Mouse (Mus musculus) yolk sac, embryonic 10.5 days (tissue): ENCODE data around the gene Pla2g15.
A peak's percentile ranks its signal among the peaks of the same experiment; 100 is the strongest.
"Not testable (repeated sequence)": the region's sequence is repeated elsewhere in the genome, so short reads cannot be mapped to it uniquely, and the experiment has no call there.

Experiments used
- DNase-seq: peaks from one replicate; pipeline ENCODE4 v3.0.0-alpha.2; 2017; ENCODE audit warnings: low spot score

Pla2g15 gene

DNA sequence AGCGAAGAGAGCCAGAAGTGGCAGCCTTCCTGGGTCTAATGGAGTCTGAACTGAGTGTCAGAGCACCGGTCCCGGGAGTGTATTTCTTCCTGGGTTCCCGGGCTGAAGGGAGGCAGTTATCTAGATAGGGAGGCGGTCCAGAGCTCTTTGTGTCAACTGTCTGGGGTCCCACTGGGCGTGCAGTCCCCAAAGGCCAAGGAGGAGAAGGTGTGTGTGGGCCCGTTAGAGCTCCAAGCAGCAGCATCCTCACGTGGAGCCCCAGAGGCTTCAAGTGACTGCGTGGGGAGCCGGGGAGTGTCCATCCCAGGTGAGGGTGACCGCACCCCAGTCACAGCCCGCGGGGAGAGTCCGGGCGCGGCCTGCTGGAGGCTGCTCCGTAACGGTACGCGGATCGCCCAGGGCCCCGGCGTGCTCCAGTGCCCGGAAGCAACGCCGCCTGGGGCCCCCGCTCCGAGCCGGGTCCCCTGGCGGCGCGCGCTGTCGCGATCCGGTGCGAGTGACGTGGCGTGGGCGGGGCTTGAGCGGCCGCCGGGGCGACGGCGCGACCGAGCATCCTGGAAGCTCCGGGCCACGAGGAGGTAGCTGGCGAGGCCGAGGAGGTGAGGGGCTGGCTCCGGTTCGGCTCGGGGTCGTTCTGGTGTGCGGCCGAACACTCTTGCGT is 18.3 kb downstream of the Pla2g15 start, which contains the start of gene Slc7a6:
TSS of gene Slc7a6 (plus strand) at position 502 of the 661 bp plus-strand sequence.
- DNase-seq = peak; percentile 68

DNA sequence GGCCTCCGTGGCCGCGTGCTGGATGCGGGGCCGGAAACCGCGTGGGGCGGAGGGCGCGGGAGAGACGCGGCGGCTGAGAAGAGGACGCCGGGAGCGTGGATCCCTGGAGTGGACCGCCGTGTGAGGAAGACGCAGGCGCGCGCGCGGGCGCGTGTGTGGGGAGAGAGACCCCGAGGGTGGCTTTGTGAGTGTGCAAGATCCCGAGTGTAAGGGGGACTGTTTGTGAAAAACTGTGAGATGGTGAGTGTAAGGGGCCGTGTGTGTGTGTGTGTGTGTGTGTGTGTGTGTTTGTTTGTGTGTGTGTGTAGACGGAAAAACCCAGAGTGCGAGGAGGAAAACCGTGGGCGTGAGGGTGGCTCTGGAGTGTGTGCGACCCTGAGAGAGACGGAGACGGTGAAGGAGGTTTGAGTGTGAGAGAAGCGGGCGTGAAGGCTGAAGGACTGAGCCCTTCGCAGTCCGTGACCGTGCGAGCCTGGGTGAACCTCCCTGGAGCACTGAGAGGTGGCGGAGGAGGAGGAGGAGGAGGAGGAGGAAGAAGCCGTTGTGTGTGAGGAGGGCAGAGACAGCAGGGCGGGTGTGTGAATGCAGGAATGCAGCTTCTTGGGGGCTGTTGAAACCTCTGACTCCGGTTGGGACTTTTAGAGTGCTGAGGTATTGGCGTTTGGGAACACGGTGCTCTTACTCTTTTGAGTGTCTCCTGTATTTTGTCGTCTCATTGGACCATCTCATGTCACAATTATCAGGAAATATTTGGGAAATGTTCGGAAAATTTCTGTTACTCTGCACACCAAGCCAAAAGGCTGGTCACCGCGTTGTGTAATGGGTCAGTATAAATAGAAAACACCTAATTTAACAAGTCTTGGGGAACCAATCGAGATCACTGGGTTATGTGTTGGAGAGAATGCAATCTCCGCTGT is 19.1 kb downstream of the Pla2g15 start:
- peak; percentile 62 for DNase-seq

DNA sequence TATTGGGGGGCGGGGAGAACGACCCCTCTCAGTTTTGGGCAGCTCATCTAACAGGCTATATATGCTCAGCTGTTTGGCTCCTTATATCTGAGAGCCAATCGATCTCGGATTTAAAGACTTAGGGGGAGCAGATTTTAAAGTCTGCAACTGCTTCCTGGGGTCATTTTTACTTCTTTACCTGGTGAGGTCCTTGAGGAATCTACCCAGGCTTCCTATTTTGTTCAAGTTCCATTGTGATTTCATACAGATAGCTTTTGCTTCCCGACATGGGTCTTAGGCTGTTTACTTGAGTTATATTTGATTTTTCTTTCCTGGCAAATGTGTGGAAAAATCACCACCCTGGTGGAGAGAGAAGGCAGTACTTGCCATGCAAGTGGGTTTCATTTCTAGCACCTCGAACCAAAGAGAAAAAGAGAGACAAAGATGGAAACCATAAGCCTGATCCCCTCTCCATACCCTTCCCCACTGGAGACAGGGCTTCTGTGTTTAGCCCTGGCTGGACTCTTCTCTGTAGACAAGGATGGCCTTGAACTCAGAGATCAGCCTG is 19.8 kb downstream of the Pla2g15 start:
- no peak for DNase-seq

DNA sequence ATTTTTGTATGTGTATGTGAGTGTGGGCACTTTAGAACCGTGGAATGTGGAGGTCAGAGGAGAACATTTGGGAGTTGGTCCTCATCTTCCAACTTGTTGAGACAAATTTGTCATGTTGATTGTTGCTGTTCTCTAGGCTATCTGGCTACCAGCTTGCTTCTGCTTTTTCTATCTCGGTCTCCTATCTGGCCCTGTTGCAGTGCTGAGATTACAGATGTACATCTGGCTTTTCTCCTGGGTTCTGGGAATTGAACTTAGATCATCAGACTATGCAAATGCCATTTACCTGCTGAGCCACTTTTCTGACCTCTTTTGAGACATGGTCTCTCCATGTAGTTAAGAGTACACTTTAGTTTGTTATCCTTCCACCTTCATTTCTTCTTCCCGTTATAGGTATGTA is 23.4 kb downstream of the Pla2g15 start:
- no peak for DNase-seq

DNA sequence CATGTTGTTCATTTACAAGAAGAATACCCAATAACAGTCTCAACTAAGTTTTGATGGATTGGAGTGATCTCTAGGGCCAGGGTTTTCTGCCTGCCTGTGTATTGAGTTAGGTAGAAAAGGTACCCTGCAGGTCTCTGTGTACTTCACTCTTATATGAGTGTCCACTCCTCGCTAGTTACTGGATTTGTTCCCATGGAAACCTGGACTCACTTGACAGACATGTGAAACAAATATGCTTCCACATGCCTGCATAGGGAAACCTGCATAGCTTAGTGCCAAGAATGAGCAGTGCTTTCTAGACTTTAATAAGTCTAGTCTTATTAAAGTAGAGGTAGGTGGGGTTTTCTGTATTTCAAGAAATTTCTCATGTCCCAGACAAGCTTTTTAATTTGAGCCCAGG is 26.7 kb downstream of the Pla2g15 start:
- DNase-seq = no peak

DNA sequence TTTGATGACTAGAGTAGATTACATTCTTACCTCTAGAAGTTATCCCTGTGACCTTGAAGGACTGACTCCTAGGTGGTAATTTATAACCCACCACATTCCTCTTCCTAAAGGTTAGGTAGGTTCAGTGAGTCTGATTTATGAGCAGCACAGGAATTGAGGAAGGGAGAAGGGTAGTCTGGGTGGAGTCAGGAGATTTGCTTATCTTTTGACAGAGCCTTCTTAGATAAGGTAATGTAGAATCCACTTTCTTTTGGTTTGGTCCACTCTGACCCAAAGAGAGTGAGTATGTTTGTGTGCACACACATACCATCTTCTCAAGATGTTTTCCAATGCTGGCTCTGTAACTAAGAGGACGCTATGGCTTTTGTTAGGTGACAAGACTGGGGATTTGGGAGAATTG is 27.4 kb downstream of the Pla2g15 start:
- no peak for DNase-seq

DNA sequence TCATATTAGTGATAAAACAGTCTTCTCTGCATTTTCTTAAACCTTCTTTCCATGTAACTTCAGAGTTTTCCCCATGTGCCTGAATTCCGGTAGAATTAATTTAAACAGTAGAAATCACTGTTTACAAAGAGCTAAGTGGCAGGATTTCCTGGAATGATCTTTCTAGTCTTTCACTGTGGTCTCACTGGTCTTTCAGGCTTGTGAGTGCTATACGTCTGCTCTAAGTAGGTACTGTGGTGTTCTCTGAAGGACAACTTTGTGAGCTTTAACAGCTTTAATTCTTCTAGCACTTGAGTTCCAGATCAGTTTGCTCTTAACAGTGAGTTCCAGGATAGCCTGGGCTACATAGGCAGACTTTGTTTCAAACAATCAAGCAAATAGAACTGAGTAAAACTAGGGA is 28.2 kb downstream of the Pla2g15 start:
- DNase-seq = no peak

DNA sequence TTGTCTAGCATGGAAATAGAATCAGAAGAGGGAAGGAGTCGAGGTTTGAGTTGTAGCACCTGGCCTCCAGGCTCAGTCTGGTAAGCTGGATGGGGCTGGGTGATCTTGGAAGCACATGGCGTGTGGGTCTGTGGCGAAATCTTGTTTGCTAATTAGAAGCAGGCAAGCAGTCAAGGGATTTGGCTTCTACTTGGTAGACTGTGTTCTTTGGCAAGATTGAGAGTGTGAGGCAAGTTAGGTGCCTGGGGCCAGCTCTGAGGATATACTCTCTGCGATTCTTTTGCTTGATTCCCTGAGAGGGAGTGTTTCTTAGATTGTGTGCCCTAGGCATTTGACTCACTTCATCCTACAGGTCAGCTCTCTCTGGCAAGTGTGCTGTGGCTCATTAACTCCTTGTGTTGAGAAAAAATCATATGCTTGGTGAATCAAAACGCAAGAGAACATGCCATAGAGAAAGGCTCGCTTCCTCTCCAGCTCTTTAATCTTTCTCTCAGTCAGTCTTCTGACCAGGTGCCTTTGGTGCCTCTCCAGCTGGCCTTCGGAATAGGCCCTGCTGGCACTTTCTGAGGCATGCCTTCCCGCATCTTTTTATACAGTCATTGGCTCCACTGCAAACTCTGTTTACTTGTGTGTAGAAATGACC is 35.5 kb downstream of the Pla2g15 start:
- DNase-seq = no peak

DNA sequence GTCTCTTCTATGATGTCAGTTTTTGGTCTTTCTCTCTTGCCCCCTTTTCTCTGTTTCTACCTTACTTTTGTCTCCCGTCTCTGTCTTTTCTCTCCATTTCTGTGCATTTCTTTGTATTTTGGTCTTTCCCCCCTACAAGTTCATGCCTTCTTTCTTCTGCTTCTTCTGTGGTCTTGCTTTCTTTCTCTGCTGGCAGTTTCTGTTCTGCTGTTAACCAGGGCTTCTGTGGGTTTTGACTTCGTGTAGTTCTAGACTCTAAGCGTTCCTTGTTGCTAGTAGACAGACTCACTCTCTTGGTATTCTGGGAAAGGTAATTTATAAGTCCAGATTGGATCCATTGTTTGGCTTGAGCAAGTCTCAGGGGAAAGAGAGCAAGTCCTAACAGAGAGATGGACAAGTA is 36.2 kb downstream of the Pla2g15 start:
- no peak for DNase-seq

DNA sequence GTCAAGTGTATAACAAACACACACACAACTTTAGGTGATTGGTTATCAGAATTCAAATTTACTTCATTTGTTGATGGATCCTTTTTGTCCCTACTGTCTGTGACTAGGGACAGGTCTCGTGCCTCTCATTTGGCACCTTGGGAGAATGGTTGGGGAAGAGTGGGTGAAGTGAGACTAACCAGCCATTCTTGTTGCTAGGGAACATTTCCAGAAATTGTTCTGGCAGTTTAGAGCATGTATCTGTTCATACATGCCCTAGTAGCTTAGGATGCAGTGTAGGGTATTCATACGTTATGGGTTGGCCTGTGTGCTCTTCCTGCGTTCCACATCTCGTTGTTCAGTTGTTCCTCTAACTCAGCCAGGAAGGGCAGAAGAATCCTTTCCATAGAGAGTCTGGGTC is 39.0 kb downstream of the Pla2g15 start:
- no peak for DNase-seq

DNA sequence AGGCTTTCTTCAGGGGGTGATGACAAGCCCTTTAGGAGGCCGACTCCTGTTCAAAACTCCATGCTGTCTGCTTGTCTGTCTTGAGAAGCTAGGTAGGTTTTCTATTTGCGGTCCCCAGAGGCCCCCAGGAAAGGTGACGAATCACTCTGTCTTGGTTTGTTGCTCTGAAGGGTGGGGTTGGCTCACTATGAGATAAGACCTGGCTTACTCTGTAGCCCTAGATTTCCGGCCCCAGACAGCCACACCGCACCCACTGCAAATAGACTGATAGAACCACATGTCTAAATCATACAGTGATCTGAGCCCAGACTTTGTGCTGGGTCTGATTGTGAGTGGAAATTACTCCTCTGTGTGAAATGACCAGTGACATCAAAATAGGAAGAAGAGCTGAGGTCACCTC is 41.4 kb downstream of the Pla2g15 start:
- DNase-seq = peak; percentile 15

DNA sequence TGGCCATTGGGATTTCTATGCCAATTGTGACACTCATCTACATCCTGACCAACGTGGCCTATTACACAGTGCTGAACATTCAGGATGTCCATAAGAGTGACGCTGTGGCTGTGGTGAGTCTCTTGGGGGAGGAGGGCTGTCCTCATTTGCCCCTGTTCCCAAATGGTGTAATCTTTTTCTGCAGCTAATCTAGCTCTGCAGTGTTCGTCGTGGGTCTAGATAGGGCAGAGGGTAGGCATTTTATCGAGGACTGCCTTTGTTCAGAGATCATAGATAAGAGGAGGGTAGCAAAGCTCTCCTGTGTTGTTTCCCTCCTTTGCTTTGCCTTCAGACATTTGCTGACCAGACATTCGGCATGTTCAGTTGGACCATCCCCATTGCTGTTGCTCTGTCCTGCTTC is 43.0 kb downstream of the Pla2g15 start:
- DNase-seq = no peak

DNA sequence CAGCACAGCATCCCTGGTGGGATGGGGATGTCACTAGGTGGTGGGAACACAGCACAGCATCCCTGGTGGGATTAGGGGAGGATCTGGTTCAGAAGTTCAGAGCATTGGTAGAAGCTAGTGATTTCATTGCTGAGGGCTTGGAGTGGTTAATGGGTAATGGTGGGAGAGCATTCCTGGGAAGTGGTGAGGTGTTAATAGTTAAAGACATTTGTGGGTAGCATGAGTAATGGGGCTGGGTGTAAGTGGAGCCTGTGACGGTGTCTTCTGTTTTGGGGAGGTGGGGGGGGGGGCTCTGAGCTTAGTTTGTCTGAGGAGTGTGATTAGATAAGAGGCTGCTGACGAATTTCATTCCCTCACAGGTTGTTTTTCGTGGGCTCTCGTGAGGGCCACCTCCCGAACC is 43.9 kb downstream of the Pla2g15 start:
- DNase-seq = no peak

DNA sequence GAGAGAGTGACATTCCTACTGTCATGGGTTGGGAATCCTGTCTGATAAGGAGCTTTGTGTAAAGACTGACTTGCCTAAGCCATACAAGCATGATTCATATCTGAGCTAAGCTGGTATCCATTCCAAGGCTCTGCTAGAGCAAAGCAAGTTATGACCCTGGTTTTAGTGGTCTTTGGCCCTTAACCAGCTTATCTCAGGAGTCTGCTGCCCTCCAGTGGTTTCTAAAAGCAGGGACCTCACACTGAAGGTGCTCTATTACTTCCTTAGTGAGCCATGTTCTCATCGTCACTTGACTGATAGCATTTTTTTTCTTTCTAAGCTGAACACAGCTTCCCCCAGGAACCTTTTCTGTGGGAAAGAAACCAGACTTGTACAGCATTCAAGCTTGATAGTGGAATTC is 48.5 kb downstream of the Pla2g15 start:
- peak; percentile 42 for DNase-seq

DNA sequence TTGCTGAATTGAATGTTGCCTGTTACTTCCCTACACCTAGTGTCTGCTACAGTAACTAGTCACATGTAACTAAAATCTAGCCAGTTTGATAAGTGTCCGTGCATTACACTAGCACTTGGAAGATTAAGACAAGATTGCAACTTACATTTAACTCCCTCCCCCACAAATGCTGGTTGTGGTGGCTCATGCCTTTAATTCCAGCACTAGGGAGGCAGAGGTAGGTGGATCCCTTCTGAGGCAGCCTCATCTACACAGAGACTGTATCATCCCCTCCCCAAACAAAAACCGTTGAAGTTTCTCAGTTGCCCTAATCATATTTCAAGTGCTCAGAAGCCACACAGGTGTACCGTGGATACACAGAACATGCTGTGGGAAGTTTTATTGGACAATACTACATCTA is 49.4 kb downstream of the Pla2g15 start:
- not testable (repeated sequence) for DNase-seq

DNA sequence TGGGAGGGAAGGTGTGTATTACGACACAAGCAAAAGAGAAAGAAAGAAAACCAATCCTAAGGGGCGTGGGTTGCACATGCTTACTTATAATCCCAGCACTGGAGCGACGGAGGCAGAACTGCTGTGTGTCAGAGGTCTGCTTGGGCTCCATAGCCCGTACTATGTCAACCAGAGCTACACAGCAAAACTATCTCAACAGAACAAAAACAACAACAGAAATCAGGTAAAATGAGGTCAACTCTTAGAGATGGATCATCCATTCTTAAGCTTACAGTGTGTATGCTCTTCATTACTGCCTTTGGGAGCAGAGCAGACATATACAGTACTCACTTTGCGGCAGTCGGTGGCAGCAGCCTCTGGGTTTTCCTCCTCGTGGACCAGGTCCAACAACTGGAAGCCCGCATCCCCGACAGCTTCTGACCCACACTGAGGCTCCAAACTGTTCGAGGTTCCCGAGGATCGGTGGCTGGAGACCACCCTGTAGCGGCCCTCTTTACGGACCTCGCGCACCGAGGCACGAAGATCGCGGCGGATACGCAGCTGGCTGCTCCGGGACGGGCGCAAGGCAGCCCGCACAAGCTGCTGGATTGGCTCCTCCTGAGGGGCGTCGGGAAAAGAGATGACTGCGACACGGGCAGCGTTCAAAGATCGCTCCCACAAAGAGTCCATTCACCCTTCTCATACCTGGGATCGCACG is 60.0 kb downstream of the Pla2g15 start:
- peak; percentile 5 for DNase-seq

DNA sequence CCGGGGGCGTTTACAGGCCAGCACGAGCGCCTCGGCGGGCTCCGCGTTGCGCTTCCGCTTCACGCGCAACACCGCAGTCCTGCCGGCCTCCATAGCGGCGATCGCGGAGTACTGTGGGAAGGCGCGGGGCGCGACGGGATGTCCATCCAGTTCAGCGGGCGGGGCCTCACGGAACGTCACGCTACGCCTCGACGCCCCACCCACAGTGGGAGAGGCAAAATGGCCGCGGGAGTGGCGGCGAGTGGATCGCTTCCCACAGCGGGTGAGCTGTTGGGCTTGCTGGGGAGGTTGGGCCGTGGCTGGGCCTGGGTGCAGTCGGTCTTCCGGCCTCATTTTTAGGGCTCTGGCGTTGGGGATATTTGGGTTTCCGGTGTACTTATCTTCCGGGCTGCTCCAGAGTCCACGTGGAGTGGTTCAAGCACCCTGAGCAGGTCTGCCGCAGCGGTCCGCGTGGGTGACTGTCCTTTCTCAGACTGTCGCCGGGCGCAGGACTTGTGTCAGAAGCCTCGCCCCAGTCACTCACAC is 60.7 kb downstream of the Pla2g15 start, which contains the start of the genes Slc7a6os and Prmt7:
TSS of gene Slc7a6os (minus strand) at position 115 of the 525 bp plus-strand sequence.
TSS of gene Prmt7 (plus strand) at position 116 of the 525 bp plus-strand sequence.
- DNase-seq = peak; percentile 92

DNA sequence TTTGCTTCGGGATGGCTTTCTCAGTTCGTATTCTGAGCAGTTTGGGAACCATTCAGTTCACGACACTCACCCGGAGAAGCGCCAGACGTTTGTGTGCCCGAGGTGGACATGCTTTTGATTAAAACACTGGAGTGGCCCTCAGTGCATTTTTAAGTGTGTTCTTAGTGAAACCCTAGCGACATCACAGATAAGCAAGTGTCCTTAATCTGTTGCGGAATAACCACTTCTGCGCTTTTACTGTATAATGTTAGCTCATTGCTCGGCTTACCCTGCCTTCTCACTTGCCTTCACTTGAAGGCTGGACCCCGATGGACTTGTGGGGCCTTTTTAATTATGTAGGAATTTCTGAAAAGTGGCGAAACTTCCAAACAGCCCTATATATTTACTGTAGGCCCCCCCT is 61.2 kb downstream of the Pla2g15 start:
- no peak for DNase-seq

DNA sequence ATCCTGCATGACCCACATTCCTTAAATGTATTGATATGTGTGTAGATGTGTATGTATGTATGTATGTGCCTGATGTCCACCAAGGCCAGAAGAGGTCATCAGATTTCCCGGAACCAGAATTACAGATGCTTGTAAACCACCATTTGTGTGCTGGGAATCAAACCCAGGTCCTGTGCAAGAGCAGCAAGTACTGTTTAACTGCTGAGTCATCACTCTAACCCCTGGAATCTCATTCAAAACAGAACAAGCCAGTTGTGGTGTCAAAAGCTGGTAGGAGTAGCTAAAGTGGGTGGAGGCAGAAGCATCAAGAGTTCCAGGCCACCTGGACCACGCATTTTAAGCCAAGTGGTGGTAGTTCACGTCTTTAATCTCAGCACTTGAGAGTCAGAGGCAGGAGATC is 63.8 kb downstream of the Pla2g15 start:
- DNase-seq = no peak
